Mouse (Mus musculus): ENCODE results near the gene Dcaf8. TPM values are rescaled to one million over a fixed set of nuclear protein-coding genes. Genes with fewer than 3 reads are reported as not detected.

Dcaf8 gene
- polyA plus RNA-seq, 1 experiment from 2014 or later = 123 TPM

DNA sequence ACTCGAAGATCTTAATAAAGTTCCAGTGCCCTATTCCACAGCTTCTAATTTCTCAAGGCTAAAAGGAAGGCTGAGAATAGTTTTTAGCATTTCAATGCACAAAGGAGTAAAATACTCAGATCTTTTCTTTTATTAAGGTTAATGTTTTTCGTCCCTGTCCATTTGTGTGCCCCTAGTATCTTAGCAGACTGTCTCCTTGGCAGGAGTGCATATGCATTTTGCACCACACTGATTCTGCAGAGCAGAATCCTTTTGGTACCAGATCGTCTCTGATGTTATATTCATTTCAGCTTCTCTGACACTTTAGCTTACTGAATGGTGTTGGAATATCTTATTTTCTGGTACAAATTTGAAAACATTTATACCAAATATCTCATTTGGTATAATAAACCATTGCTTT is 33.9 kb downstream of the Dcaf8 start:
- H3K4me3 ChIP-seq (replicated peaks; ENCODE audit: low read length) = no peak overlapping the region
- H3K4me2 ChIP-seq (ENCODE audit: low read depth, low read length) = no peak overlapping the region
- ATAC-seq (ENCODE audit: insufficient read depth, low FRiP score) = no peak
- H3K9ac ChIP-seq (ENCODE audit: low read length) = no peak overlapping the region
- H3K9me3 ChIP-seq (replicated peaks; ENCODE audit: control insufficient read depth, low read length) = no peaks in the 10 kb centered on the region
- no peaks in the 10 kb centered on the region for H3K27me3 ChIP-seq (ENCODE audit: control insufficient read depth, insufficient read depth, low read length)
- WGBS = 90% methylated on average over 3 of the region's 3 CpGs
- H3K4me1 ChIP-seq (ENCODE audit: control insufficient read depth, insufficient read depth, low read length) = no peaks in the 10 kb centered on the region
- no peak overlapping the region for H3K27ac ChIP-seq (ENCODE audit: low read length)
- peaks cover 18% of the 10 kb centered on the region for H3K36me3 ChIP-seq (ENCODE audit: control insufficient read depth, insufficient read depth, low read length)

DNA sequence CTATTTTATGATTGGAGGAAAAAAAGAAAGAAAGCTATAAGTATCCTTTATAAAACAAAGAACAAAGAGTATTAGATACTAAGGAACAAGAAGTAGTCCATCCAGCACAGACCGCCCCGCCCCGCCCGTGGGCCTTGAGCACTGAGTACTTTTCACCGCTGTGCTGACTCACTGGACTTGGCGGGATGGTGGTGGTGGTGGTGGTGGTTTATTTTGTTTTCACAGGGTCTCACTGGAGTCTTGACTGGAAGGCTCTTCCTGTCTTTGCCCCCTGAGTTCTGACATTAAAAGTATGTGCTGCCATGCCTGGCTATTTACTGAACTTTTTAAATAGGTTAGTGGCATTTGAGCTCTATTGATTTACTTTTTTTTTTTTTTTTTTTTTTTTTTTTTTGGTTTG is 35.2 kb downstream of the Dcaf8 start:
- Histone ChIP-seq H3K9me3 (replicated peaks; ENCODE audit: control insufficient read depth, low read length) (no peaks in the 10 kb centered on the region), H3K27ac (ENCODE audit: low read length) (no peak overlapping the region), H3K4me3 (replicated peaks; ENCODE audit: low read length) (no peak overlapping the region), H3K36me3 (ENCODE audit: control insufficient read depth, insufficient read depth, low read length) (peaks cover 23% of the 10 kb centered on the region), H3K4me1 (ENCODE audit: control insufficient read depth, insufficient read depth, low read length) (no peaks in the 10 kb centered on the region), H3K4me2 (ENCODE audit: low read depth, low read length) (no peak overlapping the region), H3K27me3 (ENCODE audit: control insufficient read depth, insufficient read depth, low read length) (no peaks in the 10 kb centered on the region), H3K9ac (ENCODE audit: low read length) (no peak overlapping the region)
- 94% methylated on average over 6 of the region's 6 CpGs for WGBS
- ATAC-seq (ENCODE audit: insufficient read depth, low FRiP score) = no peak

DNA sequence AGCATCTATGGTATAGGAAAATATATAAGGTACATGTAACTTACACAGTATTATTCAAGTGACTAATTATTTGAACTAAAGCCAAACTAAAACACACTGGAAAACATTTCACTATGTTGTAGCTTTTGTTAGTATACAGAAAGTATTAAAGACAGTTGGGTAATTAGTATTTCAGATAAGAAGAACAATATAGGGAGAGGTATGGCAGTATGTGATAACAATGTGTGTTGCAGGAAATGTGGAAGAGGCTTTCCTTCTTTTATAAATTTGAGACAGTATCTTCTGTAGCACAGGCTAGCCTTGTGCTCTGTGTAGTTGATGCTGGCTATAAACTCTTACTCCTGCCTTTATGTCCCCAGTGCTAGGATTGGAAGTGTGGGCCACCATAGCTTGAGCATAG is 36.0 kb downstream of the Dcaf8 start:
- H3K9ac ChIP-seq (ENCODE audit: low read length) = no peak overlapping the region
- no peak for ATAC-seq (ENCODE audit: insufficient read depth, low FRiP score)
- peaks cover 23% of the 10 kb centered on the region for H3K36me3 ChIP-seq (ENCODE audit: control insufficient read depth, insufficient read depth, low read length)
- no peaks in the 10 kb centered on the region for H3K9me3 ChIP-seq (replicated peaks; ENCODE audit: control insufficient read depth, low read length)
- no peak overlapping the region for H3K4me3 ChIP-seq (replicated peaks; ENCODE audit: low read length)
- H3K4me2 ChIP-seq (ENCODE audit: low read depth, low read length) = no peak overlapping the region
- no peaks in the 10 kb centered on the region for H3K27me3 ChIP-seq (ENCODE audit: control insufficient read depth, insufficient read depth, low read length)
- no peaks in the 10 kb centered on the region for H3K4me1 ChIP-seq (ENCODE audit: control insufficient read depth, insufficient read depth, low read length)
- H3K27ac ChIP-seq (ENCODE audit: low read length) = no peak overlapping the region

DNA sequence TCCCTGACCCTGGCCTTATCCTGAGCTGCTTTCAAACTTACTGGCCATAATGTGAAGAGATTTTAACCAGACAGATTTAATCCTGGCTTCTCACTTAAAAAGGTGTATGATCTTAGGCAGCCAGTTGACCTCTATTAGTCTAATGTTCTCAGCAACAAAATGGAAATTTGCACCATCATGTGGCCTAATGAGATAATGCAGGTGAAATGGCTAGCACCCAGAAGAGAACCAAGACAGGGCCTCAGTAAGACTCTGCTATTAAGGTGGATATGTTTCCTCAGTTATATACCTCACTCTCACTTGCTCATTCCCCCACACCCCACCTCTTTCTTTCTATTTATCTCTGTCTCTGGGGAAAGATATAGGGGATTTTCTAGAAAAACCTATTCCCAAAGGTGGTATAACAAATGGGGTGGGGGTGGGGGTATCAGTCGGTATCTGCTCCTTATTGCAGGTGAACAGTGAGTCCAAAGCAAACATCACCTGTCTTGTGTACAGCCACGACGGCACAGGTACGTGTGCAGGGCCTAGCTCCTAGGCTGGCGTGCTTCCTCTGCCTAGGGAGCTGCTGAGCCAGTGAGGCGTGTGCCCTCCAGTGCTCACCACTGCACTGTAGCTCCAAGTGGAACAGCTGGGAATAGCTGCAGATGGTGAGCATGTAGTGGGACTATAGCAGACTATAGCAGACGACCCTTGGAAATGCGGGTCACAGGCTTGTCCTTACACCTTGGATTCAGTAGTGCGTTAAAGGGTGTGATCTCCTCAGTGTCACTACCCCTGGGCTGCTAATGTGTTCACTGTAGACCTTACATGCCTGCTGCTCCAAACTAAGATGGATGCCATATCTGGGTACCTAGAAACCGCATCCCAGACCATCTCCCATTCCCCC is 38.8 kb downstream of the Dcaf8 start:
- WGBS = 89% methylated on average over 10 of the region's 10 CpGs

DNA sequence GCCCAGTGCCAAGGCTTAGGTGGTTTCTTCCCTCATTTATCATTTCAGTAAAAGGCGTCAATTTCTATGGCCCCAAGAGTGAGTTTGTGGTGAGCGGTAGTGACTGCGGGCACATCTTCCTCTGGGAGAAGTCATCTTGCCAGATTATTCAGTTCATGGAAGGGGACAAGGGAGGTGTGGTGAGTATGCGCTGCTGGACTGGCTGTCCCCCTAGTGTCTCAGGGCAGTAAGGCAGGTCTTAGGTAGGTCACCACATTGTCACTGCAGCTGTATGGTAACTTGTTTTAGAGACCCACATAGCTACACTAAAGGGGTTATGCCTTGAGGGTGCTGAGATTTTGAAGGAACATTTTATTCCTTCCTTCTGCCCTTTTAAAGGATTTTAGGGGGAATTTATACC is 41.0 kb downstream of the Dcaf8 start:
- no peaks in the 10 kb centered on the region for H3K4me1 ChIP-seq (ENCODE audit: control insufficient read depth, insufficient read depth, low read length)
- no peak overlapping the region for H3K4me3 ChIP-seq (replicated peaks; ENCODE audit: low read length)
- H3K4me2 ChIP-seq (ENCODE audit: low read depth, low read length) = no peak overlapping the region
- ATAC-seq (ENCODE audit: insufficient read depth, low FRiP score) = no peak
- no peaks in the 10 kb centered on the region for H3K27me3 ChIP-seq (ENCODE audit: control insufficient read depth, insufficient read depth, low read length)
- no peak overlapping the region for H3K27ac ChIP-seq (ENCODE audit: low read length)
- no peak overlapping the region for H3K9ac ChIP-seq (ENCODE audit: low read length)
- H3K36me3 ChIP-seq (ENCODE audit: control insufficient read depth, insufficient read depth, low read length) = peaks cover 14% of the 10 kb centered on the region
- H3K9me3 ChIP-seq (replicated peaks; ENCODE audit: control insufficient read depth, low read length) = no peaks in the 10 kb centered on the region
- WGBS = 67% methylated on average over 4 of the region's 4 CpGs

More for the DNA sequence above, 38.8 kb downstream of the Dcaf8 start:
- no peaks in the 10 kb centered on the region for H3K4me1 ChIP-seq (ENCODE audit: control insufficient read depth, insufficient read depth, low read length)
- no peak overlapping the region for H3K4me2 ChIP-seq (ENCODE audit: low read depth, low read length)
- H3K9ac ChIP-seq (ENCODE audit: low read length) = no peak overlapping the region
- no peak overlapping the region for H3K27ac ChIP-seq (ENCODE audit: low read length)
- H3K4me3 ChIP-seq (replicated peaks; ENCODE audit: low read length) = no peak overlapping the region
- ATAC-seq (ENCODE audit: insufficient read depth, low FRiP score) = no peak
- H3K9me3 ChIP-seq (replicated peaks; ENCODE audit: control insufficient read depth, low read length) = no peaks in the 10 kb centered on the region
- peaks cover 18% of the 10 kb centered on the region for H3K36me3 ChIP-seq (ENCODE audit: control insufficient read depth, insufficient read depth, low read length)
- no peaks in the 10 kb centered on the region for H3K27me3 ChIP-seq (ENCODE audit: control insufficient read depth, insufficient read depth, low read length)

DNA sequence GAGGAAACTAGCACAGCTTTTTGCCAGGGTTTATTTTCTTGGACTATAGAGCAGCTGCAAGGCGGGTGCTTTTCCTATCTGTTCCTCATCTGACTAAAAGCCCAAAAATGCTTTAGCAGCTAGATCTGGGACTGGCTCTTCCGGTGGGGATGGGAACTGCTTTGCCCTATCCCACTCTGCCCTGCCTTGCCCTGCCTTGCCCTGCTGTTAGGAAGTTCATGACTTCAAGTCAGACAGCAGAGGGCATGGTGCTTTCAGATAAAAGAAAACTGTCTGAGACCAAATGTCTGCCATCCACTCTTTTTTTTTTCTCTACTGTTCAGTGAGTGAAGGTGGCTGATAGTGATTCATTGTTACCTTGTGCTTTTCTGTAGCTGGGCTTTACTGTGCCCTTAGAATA is 43.7 kb downstream of the Dcaf8 start:
- no peak overlapping the region for H3K4me2 ChIP-seq (ENCODE audit: low read depth, low read length)
- no peaks in the 10 kb centered on the region for H3K4me1 ChIP-seq (ENCODE audit: control insufficient read depth, insufficient read depth, low read length)
- H3K9ac ChIP-seq (ENCODE audit: low read length) = no peak overlapping the region
- no peaks in the 10 kb centered on the region for H3K27me3 ChIP-seq (ENCODE audit: control insufficient read depth, insufficient read depth, low read length)
- no peak for ATAC-seq (ENCODE audit: insufficient read depth, low FRiP score)
- H3K9me3 ChIP-seq (replicated peaks; ENCODE audit: control insufficient read depth, low read length) = no peaks in the 10 kb centered on the region
- 75% methylated on average over 2 of the region's 2 CpGs for WGBS
- H3K36me3 ChIP-seq (ENCODE audit: control insufficient read depth, insufficient read depth, low read length) = peaks cover 22% of the 10 kb centered on the region
- no peak overlapping the region for H3K4me3 ChIP-seq (replicated peaks; ENCODE audit: low read length)
- H3K27ac ChIP-seq (ENCODE audit: low read length) = no peak overlapping the region

DNA sequence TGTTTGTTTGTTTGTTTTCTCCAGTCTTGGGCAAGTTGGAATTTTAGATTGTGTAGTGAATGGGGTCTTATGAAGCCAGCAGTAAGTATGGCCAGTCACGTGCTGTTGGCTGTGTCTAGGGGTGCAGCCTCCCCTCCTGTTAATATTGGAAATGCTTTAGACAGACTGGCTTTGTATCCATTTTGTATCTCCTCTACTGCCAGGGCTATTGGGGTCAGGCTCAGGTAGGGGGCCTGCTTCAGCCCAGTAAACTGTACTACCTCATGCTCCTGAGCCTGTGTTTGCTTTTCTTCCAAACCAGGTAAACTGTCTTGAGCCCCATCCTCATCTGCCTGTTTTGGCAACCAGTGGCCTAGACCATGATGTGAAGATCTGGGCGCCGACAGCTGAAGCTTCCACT is 44.3 kb downstream of the Dcaf8 start:
- Histone ChIP-seq H3K4me2 (ENCODE audit: low read depth, low read length) (no peak overlapping the region), H3K9me3 (replicated peaks; ENCODE audit: control insufficient read depth, low read length) (no peaks in the 10 kb centered on the region), H3K27me3 (ENCODE audit: control insufficient read depth, insufficient read depth, low read length) (no peaks in the 10 kb centered on the region), H3K9ac (ENCODE audit: low read length) (no peak overlapping the region), H3K4me1 (ENCODE audit: control insufficient read depth, insufficient read depth, low read length) (no peaks in the 10 kb centered on the region), H3K36me3 (ENCODE audit: control insufficient read depth, insufficient read depth, low read length) (peaks cover 19% of the 10 kb centered on the region; the same call in 1 of the 2 replicates), H3K27ac (ENCODE audit: low read length) (no peak overlapping the region), H3K4me3 (replicated peaks; ENCODE audit: low read length) (no peak overlapping the region)
- 90% methylated on average over 3 of the region's 3 CpGs for WGBS
- no peak for ATAC-seq (ENCODE audit: insufficient read depth, low FRiP score)

DNA sequence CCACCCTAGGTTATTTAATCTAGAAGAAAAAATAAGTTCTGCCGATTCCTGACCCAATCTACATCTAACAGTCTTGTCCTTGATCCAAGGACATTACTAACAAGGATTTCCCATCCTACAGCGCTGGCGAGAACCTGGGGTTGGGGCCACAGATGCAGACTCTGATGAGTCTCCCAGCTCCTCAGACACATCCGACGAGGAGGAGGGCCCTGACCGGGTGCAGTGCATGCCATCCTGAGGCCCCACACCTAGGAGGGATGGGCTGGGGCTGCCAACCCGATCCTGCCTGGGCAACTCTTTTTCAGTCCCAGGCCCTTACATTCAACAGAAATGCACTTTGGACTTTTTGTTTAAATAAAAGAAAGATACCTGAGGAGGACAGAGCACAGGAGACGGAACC is 46.6 kb downstream of the Dcaf8 start:
- ATAC-seq (ENCODE audit: insufficient read depth, low FRiP score) = no peak

DNA sequence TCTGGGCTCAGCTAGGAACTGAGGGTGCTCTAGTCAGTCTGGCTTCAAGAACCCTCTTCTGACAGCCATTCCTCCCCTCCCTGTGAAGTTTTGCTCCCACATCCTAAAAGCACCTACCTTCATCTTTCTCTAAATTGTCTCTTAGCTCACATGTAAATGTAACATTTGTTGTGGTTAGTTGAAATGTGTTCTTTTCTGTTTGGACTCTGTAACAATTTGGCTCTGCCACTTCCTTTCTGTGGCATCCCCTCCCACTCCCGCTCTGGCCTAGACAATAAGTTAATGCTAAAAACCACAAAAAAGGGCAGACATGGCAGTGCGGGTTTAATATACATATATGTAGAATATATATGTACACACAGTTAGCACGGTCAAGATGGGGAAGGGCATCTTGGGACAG is 49.3 kb downstream of the Dcaf8 start:
- Histone ChIP-seq H3K36me3 (ENCODE audit: control insufficient read depth, insufficient read depth, low read length) (peaks cover 26% of the 10 kb centered on the region; the same call in 1 of the 2 replicates), H3K27ac (ENCODE audit: low read length) (no peak overlapping the region), H3K4me2 (ENCODE audit: low read depth, low read length) (no peak overlapping the region), H3K4me1 (ENCODE audit: control insufficient read depth, insufficient read depth, low read length) (peaks cover 24% of the 10 kb centered on the region), H3K9ac (ENCODE audit: low read length) (no peak overlapping the region), H3K27me3 (ENCODE audit: control insufficient read depth, insufficient read depth, low read length) (no peaks in the 10 kb centered on the region), H3K9me3 (replicated peaks; ENCODE audit: control insufficient read depth, low read length) (no peaks in the 10 kb centered on the region), H3K4me3 (replicated peaks; ENCODE audit: low read length) (no peak overlapping the region)
- 85% methylated on average over 3 of the region's 3 CpGs for WGBS
- ATAC-seq (ENCODE audit: insufficient read depth, low FRiP score) = no peak

More for the DNA sequence above, 46.6 kb downstream of the Dcaf8 start:
- Histone ChIP-seq H3K4me3 (replicated peaks; ENCODE audit: low read length) (no peak overlapping the region), H3K36me3 (ENCODE audit: control insufficient read depth, insufficient read depth, low read length) (peaks cover 23% of the 10 kb centered on the region; the same call in 1 of the 2 replicates), H3K27ac (ENCODE audit: low read length) (no peak overlapping the region; the same call in 1 of the 2 replicates), H3K9ac (ENCODE audit: low read length) (no peak overlapping the region), H3K27me3 (ENCODE audit: control insufficient read depth, insufficient read depth, low read length) (no peaks in the 10 kb centered on the region), H3K9me3 (replicated peaks; ENCODE audit: control insufficient read depth, low read length) (no peaks in the 10 kb centered on the region), H3K4me2 (ENCODE audit: low read depth, low read length) (no peak overlapping the region), H3K4me1 (ENCODE audit: control insufficient read depth, insufficient read depth, low read length) (no peaks in the 10 kb centered on the region)
- WGBS = 68% methylated on average over 8 of the region's 8 CpGs
